Mouse (Mus musculus) layer of hippocampus, adult 9-10 months (tissue): ENCODE data around the gene Syndig1.

Experiments
- DNase-seq: peaks from one replicate; pipeline ENCODE4 v3.0.0; 2022; ENCODE audit warnings: low spot score

Syndig1 gene

DNA sequence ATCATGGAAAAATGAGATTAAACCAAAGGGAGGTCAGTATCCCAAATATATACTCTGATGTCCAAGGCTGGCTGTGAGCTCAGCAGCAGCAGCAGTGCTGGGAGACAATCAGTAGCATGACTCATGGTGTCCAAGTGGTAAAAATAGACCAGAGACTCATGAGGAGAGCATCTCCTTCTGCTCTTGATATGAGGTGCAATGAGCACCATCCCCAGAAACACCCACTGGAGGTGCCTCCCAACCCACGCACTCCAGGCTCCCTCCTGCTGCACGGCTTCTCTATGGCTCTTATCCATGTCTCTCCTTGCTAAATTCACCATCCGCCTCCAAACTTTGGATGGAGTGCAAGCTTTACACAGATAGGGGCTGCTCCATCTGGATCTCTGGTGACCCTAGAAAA, 44.3 kb downstream of the Syndig1 start:
- peak; percentile 58 for DNase-seq

DNA sequence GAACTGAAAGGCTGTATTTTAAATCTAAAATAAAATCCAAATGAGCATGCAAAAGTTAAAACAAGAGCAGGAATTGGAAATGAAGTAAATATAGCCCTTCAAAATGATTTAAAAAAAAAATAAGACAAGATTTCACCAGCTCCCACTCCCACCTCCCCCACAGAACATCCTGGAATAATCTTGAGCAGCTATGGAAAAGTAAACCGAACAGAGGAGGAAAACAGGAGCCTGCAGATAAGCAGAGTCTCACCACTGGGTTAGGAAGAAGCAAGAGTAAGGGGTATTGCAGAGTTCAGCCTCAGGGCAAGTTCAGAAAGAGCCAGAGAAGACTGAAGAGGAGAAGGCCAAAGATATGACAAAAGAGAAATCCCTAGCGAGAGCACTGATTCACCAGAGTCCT, 48.9 kb downstream of the Syndig1 start:
- no peak for DNase-seq

DNA sequence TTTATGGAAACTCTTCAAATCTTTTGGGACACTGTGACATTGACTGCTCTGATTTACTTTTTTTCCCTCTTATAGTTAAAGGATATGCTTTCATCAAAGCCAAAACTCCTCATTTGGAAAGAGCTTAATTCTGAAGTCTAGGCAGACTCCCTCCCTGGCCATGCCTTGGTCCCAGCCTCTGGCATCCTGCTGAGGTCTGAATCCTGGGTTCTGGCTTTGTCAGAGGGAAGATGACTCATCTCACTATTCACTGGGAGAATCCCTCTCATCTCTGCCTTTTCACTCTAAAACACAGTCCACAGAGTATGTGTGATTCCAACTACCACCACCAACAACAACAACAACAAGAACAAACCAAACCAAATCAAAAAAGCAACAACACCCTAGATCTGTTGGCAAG, 58.6 kb downstream of the Syndig1 start:
- no peak for DNase-seq

DNA sequence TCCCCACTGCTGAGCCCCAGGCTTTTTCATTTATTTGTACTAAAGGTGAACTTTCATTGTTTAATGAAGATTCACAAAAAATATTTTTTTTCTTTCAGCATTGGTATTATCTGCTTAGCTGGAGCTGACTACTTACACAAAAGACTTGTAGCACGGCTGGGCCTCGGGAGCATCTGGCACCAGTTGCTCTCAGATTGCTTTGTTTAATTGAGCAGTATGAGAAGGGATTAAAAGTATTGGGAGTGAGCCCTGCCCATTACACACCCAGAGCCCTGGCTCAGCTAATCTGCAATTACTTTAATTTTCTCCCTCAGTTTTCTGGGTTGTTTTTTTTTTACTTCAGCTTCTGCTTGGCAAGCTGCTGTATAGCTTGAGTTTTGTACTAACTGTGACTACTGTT, 62.6 kb downstream of the Syndig1 start:
- no peak for DNase-seq

DNA sequence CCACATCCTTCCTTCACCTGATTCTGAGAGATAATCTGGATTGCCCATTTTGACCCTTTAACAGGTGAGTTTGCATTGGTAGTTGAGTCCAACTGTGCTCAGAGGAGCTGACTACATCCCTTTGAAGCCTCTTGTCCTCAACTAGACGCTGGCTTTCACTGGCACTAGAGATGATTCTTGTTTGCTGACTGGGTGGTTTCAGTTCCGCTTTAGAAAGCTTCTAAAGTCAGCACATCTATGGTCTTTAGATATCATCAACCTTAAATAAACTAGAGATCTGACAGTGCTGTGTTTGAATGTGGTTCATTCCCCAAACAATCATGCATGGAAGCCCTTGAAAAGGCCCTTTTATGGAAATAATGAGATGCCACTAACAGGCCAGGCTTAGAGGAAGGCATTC, 67.3 kb downstream of the Syndig1 start:
- DNase-seq = no peak

DNA sequence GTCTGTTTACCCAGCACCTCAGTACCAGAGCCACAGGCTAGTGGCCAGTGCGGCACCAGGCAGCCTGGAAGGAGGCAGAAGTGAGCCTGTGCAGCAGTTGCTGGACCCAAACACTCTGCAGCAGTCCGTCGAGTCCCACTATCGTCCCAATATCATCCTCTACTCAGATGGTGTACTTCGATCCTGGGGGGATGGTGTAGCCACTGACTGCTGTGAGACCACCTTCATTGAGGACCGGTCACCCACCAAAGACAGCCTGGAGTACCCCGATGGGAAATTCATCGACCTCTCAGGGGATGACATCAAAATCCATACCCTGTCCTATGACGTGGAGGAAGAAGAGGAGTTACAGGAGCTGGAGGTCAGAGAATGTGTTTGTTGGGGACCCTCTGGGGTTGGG, 70.6 kb downstream of the Syndig1 start:
- no peak for DNase-seq

DNA sequence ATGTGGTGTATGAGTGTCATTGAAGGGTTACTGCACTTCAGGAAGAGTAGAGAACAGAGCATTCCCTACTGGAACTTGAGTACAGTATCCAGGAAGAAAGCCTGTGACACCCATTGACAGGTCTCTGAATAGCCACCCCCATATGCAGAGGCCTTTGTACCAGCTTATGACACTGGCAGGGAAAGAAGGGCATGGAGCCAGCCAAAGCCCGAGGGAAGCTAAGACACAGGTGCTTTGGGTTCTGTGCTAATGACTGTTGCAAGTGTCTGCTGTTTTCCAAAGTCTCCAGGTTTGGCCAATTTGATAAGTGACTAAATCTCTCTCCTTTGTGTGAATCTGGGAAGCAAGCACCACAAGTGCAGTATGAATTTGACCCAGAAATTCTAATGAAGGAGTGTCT, 71.6 kb downstream of the Syndig1 start:
- DNase-seq = no peak

DNA sequence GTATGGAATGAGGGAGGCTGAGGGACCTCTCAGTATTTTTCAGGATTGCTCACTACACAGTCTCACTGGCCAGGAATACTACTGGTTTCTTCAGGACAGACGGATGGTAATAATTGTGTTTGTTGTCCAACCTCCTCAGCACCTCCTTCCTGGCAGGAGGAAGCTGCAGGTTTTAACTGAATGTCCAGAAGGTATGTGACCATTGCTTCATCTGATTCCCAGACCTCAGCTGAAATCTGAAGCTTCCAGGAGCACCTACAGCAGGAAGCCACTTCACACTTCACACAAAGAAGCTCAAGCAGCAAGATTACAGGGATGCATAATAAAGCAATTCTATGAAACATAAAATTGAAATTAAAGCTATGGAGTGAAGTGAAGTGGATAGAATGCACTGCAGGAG, 75.4 kb downstream of the Syndig1 start:
- no peak for DNase-seq

DNA sequence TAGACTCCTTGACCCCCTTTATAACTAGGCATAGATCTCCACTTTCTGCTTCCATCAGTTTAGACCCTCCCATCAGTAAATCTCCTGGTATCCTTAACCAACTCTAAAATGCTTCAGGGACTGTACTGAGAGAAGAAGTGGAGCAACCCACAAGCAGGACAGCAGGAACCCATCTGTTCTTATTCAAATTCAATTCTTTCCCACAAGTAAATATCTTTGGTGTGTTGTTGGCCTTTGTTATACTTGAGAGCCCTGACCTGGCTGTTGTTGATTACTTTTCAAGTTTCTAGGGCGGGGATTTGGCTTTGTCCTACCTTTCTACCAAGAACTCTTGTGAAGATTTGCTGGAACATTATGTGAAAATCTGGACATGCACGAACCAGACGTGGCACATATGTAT, 77.7 kb downstream of the Syndig1 start:
- DNase-seq = no peak

DNA sequence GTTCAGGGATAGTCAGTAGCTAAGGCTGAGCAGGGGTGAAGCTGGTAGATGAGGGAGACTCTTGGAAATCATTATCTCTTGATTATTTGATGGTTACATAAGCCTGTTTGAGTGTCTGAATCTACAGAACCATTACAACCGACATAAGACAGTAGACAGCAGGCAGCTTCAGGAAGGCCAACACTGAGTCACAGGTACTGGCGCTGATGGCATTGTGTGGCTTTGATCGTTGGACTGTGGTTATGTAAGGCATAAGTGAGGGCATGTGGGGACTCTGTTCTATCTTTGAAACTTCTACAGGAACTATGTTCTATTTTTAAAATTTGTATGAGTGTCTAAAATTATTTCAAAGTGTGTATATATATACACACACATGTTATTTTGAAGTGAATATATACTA, 88.2 kb downstream of the Syndig1 start:
- no peak for DNase-seq

DNA sequence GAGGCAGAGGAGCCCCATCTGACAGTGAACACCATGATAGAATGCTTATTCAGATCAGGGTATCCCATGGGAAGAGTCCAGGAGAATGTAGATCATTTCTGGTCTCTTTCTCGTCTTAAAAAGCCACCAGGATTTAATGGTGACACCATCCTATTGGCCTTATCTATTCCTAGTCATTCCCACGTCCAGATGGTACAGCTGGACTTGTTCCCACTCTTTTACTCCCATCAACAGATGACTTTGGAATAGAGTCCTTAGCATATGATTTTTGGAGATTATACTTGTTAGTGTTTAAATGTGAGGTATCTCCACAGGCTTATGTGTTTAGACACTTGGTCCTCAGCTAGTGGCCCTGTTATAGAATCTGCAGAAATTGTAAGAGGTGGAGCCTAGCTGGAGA, 94.5 kb downstream of the Syndig1 start:
- peak; percentile 21 for DNase-seq

DNA sequence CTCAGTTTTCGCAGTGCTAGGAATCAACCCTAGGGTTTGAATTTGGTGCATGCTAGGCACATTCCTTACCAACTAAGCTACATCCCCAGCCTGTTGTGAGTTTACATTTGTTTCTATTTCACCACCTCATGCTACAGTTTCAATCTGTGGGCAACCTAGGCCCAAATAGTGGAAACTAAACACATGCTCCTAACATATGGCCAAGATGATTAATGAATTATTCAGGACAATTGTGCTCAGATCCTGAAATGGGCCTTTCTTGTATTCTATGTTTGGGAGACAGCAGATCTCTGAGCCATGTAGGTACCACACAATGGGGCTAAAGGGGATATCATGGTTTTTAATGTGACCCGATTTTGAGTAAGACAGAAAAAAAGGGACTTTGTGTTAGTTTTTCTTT, 96.9 kb downstream of the Syndig1 start:
- no peak for DNase-seq

DNA sequence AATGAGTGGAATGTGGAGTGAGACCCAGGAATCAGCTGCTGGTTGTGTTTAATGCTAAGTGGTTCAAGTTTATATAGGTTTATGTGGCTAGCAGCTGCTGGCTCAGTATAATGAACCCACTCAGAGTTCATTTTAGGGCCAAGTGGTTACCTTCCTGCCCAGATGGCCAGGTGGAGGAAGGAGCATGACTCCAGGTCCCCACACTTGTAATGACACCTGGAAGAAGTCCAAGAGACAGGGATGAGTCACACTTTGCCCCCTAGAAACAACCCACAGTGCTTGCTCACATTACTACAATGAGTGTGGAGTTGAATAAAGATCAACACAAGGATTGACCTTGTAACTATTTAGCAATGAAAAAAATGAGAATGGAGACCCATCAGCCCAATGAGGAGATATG, 98.0 kb downstream of the Syndig1 start:
- no peak for DNase-seq

DNA sequence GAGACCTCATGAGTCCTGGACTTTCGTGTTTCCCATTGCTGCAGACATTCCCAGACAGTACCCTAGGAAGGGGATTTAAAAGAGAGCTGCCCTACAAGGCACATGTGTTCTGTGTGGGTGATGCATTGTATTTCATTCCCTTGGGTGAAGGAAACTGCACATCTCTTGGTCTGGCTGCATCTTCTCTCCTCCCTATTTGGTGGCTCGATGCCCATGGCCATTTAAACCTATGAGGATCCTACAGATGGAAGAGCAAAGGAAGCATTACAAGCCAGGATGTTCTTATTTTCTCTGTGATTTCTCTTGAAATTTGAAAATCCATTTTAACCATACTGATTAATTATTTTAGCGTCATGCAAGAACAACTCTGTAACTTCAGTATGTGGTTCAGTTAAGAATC, 98.5 kb downstream of the Syndig1 start:
- no peak for DNase-seq

DNA sequence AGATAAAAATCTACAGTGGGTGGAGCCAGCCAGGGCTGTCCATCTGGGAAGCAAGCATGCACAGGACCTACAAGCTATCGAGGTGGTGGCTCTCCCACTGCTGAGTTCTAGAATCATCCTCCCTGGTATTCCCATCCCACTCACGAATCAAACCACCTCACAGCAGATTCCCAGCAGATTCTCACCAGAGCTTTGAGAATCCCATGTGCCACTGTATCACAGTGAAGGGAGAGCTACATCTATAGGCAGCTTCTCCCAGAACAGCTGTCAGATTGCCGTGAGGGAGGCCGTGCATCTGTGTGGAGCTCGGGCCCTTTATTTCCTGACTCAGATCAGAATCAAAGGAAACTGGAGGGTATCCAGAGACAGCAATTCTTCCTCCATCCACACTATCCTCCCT, 101.0 kb downstream of the Syndig1 start:
- no peak for DNase-seq

DNA sequence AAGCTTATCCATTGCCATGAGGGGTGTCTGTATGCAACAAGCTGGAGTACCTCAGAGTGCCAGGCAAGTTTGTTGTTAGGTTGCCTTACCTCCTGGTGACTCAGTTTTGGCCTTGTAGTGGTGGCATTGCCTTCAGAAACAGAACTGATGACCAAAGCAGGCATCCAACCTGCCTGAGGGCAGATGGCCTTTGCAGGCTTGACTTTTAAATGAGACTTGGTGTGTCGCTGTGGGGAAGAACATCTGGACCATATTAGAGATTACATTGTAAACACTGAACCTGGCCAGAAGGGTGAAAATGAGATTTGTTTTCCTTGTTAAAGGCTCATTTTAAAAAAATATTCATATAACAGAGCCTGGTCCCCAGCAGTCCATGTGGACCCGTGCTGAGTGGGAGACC, 102.1 kb downstream of the Syndig1 start:
- no peak for DNase-seq

DNA sequence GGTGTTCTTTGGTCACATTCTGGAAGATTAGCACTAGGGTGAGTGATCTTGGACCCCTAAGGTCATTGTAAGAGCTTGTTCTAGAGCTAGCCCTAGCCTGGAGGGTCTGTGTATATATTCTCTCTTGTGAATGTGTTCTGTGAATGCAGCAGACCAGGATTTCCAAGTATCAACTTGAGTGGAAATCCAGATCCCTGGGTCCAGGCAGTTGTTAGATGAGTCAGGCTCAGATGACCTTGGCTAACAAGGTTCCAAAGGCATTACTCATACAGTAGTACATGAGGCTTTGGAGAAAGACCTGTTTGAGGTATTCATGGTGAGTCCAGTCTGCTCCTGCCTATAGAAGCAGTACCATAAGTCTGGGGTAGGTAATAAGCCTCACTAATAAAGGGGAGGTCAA, 103.1 kb downstream of the Syndig1 start:
- DNase-seq = no peak

DNA sequence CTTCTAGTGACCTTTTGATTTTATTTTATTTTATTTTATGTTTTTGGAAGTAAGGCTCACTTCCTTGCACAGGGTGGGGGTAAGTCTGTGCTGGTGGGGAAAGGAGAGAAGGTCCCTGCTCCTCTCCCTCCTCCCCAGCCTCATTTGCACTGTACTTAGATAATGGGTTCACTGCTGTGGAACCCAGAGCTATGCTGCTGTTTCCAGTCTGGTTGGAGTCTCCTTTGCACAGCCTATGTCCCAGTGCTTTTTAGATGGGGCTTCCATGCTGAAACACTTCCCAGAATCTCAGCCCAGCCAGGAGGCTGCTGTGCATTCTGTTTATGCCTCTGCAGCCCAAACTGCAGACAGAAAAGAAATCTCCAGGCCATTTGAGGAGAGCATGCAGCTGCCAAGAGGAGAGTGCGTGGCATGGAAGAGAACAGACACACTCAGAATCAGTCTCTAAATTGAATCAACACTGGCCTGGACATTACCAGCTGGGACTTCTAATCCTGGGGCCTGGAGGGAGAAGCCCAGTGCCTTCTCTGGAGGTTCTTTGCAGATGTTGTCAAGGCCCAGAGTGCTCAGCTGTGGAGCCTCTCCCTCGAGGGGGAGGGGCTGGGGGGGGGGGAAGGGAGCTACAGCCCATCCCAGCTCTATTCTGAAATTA, 104.4 kb downstream of the Syndig1 start:
- no peak for DNase-seq

DNA sequence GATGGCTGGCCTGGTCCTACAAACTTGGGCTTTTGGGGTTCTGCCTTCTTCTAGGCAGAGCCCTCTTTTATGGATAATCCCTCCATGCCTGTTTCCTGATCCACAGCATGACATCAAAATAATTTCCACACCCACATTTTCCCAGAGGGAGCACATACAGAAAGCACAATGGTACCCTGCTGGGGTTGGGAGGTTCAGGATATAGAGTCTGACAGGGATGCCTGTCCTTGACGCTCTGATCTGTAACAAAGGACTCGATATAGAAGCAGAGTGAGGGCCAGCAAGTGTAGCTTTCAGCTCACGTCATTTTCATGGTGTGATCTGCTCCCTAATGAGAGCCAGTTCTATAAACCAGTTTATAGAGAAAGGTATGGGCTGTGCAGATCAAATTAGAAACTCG, 105.1 kb downstream of the Syndig1 start:
- no peak for DNase-seq

DNA sequence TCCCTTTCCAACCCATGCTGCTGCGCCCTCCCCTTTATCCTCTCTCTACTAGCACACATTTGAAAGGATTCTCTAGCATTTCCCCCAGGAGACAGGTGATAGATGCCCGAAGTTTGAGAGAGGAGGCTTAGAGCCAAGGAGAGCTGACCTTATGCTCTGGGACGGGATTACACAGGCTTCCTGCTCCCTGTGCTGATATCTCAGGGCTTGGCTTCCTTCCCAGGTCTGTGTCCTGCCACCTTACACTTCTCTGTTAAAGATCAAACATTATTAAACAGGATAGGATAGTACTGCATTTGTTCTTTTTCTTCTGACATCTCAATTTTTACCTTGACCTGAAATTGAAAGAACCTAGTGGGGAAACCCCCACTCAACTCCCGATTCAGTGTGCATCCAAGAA, 109.8 kb downstream of the Syndig1 start:
- DNase-seq = no peak

DNA sequence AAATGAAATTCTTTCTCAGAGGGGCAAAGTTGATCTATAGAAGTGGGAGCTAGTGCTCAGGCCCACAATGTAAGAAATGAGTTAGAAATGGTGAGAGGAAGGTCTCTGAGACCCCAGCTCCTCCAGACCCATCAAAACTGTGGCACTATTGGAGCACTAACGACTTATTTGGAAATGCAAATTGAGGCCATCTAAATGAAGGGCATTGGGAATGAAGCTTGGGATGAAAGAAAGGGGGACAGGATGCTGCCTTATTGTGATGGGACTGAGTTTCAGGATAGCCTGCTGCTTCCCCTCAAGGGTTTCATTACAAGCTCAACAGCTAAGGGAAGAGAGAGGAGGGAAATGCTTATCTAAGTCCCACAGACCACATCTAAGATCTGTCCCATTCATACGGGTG, 110.6 kb downstream of the Syndig1 start:
- no peak for DNase-seq

DNA sequence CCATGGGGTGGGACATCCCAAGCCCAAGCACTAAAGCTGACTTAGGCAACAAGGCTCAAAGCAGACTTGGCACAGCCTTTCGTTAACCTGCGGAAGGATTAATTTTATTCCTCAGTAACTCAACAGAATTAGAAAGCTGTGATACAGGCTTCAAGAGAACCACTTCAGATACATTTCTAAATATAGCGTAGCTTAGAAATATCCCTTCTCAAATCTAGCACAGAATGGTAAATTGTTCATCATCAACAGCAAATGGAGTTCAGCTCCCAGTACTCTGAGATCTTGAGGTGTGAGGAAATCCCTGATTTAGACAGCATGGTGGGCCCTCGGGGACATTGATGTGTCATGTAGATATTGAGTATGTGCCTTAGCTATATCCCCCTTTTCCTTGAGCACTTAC, 121.6 kb downstream of the Syndig1 start:
- DNase-seq = no peak

DNA sequence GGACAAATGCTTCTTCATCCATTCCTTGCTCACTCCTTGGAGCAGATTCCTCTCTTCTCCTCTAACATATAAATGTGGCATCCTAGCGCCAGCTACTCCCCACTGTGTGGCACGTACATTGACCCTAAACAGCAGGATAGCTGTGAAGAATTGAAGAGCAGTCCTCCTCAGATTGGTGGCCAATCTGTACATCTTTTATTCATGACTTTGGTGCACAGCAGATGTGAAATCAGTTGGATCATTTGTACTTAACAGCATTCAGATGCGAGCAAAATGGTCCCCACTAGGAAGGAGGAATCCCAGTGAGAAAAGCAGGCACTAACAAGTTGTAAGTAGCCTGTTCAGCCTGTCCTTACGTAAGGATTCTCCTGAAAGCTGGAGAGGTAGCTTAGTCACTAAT, 142.0 kb downstream of the Syndig1 start:
- DNase-seq = no peak

DNA sequence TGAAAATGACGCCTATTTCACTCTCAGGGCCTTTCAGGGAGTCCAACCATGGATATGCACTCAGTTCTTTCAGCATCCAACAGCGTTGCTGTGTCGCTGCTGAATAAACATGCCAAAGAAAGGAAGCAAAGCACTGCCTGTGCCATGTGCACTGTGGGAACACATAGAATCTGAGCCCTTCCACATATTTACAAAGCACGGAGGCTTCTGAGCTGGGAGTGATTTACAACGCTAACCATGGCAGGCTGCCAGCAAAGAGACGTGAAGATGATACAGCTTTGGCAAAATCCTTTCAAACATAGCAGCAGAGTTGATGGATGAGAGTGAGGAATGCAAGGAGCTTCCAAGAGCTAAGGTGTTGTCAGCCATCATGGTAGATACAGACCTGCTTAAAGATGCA, 144.6 kb downstream of the Syndig1 start:
- DNase-seq = peak; percentile 16

DNA sequence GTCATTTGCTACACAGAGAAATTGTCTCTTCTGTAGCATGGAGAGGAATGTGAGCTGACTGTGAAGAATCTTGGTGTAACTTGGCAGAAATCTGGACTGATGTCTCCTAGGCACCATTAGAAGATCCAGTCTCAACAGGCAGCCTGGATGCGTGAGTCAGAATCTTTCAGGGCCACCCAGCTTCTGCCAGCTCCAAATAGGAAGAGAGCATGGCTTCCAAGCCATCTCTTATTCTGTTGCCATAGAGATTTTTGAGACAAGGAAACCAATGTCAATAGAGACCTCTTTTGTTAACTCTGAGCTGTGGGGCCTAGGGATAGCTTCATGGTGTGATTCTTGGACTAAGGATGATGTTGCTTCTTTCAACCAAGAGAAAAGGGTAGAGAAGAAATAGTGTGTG, 151.4 kb downstream of the Syndig1 start:
- DNase-seq = no peak
